Mouse (Mus musculus) small intestine, adult 2 months (tissue): ENCODE data around the gene Mcts1.

Experiments
- CTCF ChIP-seq: fragments of 200-500 bp; IDR thresholded peaks from 2 replicates; pipeline ENCODE4 v1.5.1; 2012; ENCODE audit warnings: low read depth, mild to moderate bottlenecking, control low read depth, inconsistent platforms, low read length, moderate library complexity, mixed read lengths; ENCODE audit not compliant: insufficient replicate concordance, insufficient read length; ENCODE audit errors: extremely low read depth
- POLR2A ChIP-seq: fragments of 200-500 bp; IDR thresholded peaks from 2 replicates; pipeline ENCODE4 v1.6.1; 2012; ENCODE audit warnings: low read depth, mild to moderate bottlenecking, control low read depth, inconsistent platforms, low read length, moderate library complexity

- no peak for TF ChIP-seq CTCF
- no peak for TF ChIP-seq POLR2A
Observed at GRCm38 (mm10) chrX:38563941-38564541, 36.3 kb upstream of the Mcts1 start.
